Mouse (Mus musculus): ENCODE results near the gene Gadd45a. TPM values are rescaled to one million over a fixed set of nuclear protein-coding genes. Genes with fewer than 3 reads are reported as not detected.
A peak's percentile ranks its signal among the peaks of the same experiment; 100 is the strongest.

The Gadd45a gene
- polyA plus RNA-seq, 1 experiment from 2014 or later: 26.2 TPM

GRCm38 (mm10) chr6:67076348-67076747, 39.1 kb upstream of the Gadd45a start:
- Histone ChIP-seq H3K27me3 (ENCODE audit: control insufficient read depth, insufficient read depth, low read length) (no peaks in the 10 kb centered on the region), H3K9ac (ENCODE audit: low read length) (no peak overlapping the region), H3K4me1 (replicated peaks; ENCODE audit: control insufficient read depth, insufficient read depth) (0 out of 2 replicates have a peak, but pooled peaks cover 2% of the 10 kb centered on the region), H3K36me3 (ENCODE audit: control insufficient read depth, insufficient read depth, low read length) (no peaks in the 10 kb centered on the region), H3K4me2 (replicated peaks; ENCODE audit: low read depth) (no peak overlapping the region), H3K27ac (replicated peaks) (no peak overlapping the region), H3K9me3 (ENCODE audit: control insufficient read depth, low read length) (no peaks in the 10 kb centered on the region), H3K4me3 (ENCODE audit: low read depth, low read length) (no peak overlapping the region)
- DNase-seq (ENCODE audit: low spot score): no peak
- WGBS: 46% methylated on average over 1 of the region's 1 CpGs
- TF ChIP-seq CTCF (IDR thresholded peaks at IDR 0.05; ENCODE audit: low read depth) (no peak), EP300 (optimal IDR thresholded peaks at IDR 0.05) (no peak)
- ATAC-seq (ENCODE audit: low FRiP score, low TSS enrichment): no peak

GRCm38 (mm10) chr6:67074868-67075267, 37.6 kb upstream of the Gadd45a start:
- no peak for ATAC-seq (ENCODE audit: low FRiP score, low TSS enrichment)
- no peak overlapping the region for H3K9ac ChIP-seq (ENCODE audit: low read length)
- no peaks in the 10 kb centered on the region for H3K27me3 ChIP-seq (ENCODE audit: control insufficient read depth, insufficient read depth, low read length)
- no peak overlapping the region for H3K27ac ChIP-seq (replicated peaks)
- H3K4me3 ChIP-seq (ENCODE audit: low read depth, low read length): no peak overlapping the region
- H3K4me2 ChIP-seq (replicated peaks; ENCODE audit: low read depth): no peak overlapping the region
- H3K9me3 ChIP-seq (ENCODE audit: control insufficient read depth, low read length): no peaks in the 10 kb centered on the region
- TF ChIP-seq EP300 (optimal IDR thresholded peaks at IDR 0.05) (no peak), CTCF (IDR thresholded peaks at IDR 0.05; ENCODE audit: low read depth) (no peak)
- DNase-seq (ENCODE audit: low spot score): no peak
- H3K4me1 ChIP-seq (replicated peaks; ENCODE audit: control insufficient read depth, insufficient read depth): peaks cover 2% of the 10 kb centered on the region; the same call in 1 of the 2 replicates
- H3K36me3 ChIP-seq (ENCODE audit: control insufficient read depth, insufficient read depth, low read length): no peaks in the 10 kb centered on the region

- no peak for ATAC-seq (ENCODE audit: low FRiP score, low TSS enrichment)
- 71% methylated on average over 5 of the region's 5 CpGs for WGBS
- H3K9me3 ChIP-seq (ENCODE audit: control insufficient read depth, low read length): no peaks in the 10 kb centered on the region
These were observed 36.7 kb upstream of the Gadd45a start for GRCm38 (mm10) chr6:67073929-67074328.

GRCm38 (mm10) chr6:67073446-67073845, 36.2 kb upstream of the Gadd45a start:
- no peak overlapping the region for H3K4me2 ChIP-seq (replicated peaks; ENCODE audit: low read depth)
- no peak overlapping the region for H3K4me3 ChIP-seq (ENCODE audit: low read depth, low read length)
- H3K4me1 ChIP-seq (replicated peaks; ENCODE audit: control insufficient read depth, insufficient read depth): peaks cover 2% of the 10 kb centered on the region; the same call in 1 of the 2 replicates
- H3K36me3 ChIP-seq (ENCODE audit: control insufficient read depth, insufficient read depth, low read length): no peaks in the 10 kb centered on the region
- WGBS: 64% methylated on average over 4 of the region's 4 CpGs
- no peak overlapping the region for H3K27ac ChIP-seq (replicated peaks)
- no peak for TF ChIP-seq CTCF (IDR thresholded peaks at IDR 0.05; ENCODE audit: low read depth)
- TF ChIP-seq EP300 (optimal IDR thresholded peaks at IDR 0.05): no peak
- DNase-seq (ENCODE audit: low spot score) (no peak), ATAC-seq (ENCODE audit: low FRiP score, low TSS enrichment) (no peak)
- H3K9ac ChIP-seq (ENCODE audit: low read length): no peak overlapping the region
- no peaks in the 10 kb centered on the region for H3K27me3 ChIP-seq (ENCODE audit: control insufficient read depth, insufficient read depth, low read length)
- no peaks in the 10 kb centered on the region for H3K9me3 ChIP-seq (ENCODE audit: control insufficient read depth, low read length)

More at GRCm38 (mm10) chr6:67073929-67074328, 36.7 kb upstream of the Gadd45a start:
- Histone ChIP-seq H3K27ac (replicated peaks) (no peak overlapping the region), H3K4me2 (replicated peaks; ENCODE audit: low read depth) (no peak overlapping the region), H3K36me3 (ENCODE audit: control insufficient read depth, insufficient read depth, low read length) (no peaks in the 10 kb centered on the region), H3K9ac (ENCODE audit: low read length) (no peak overlapping the region), H3K27me3 (ENCODE audit: control insufficient read depth, insufficient read depth, low read length) (no peaks in the 10 kb centered on the region), H3K4me1 (replicated peaks; ENCODE audit: control insufficient read depth, insufficient read depth) (peaks cover 2% of the 10 kb centered on the region; the same call in 1 of the 2 replicates), H3K4me3 (ENCODE audit: low read depth, low read length) (no peak overlapping the region)
- no peak for TF ChIP-seq EP300 (optimal IDR thresholded peaks at IDR 0.05)
- TF ChIP-seq CTCF (IDR thresholded peaks at IDR 0.05; ENCODE audit: low read depth): no peak
- DNase-seq (ENCODE audit: low spot score): no peak

GRCm38 (mm10) chr6:67071615-67072014, 34.4 kb upstream of the Gadd45a start:
- ATAC-seq (ENCODE audit: low FRiP score, low TSS enrichment): no peak
- no peak for DNase-seq (ENCODE audit: low spot score)
- no peak overlapping the region for H3K4me2 ChIP-seq (replicated peaks; ENCODE audit: low read depth)
- TF ChIP-seq CTCF (IDR thresholded peaks at IDR 0.05; ENCODE audit: low read depth) (no peak), EP300 (optimal IDR thresholded peaks at IDR 0.05) (no peak)
- no peaks in the 10 kb centered on the region for H3K9me3 ChIP-seq (ENCODE audit: control insufficient read depth, low read length)
- 58% methylated on average over 1 of the region's 1 CpGs for WGBS
- no peak overlapping the region for H3K9ac ChIP-seq (ENCODE audit: low read length)
- no peak overlapping the region for H3K27ac ChIP-seq (replicated peaks)
- no peaks in the 10 kb centered on the region for H3K27me3 ChIP-seq (ENCODE audit: control insufficient read depth, insufficient read depth, low read length)
- peaks cover 2% of the 10 kb centered on the region; the same call in 1 of the 2 replicates for H3K4me1 ChIP-seq (replicated peaks; ENCODE audit: control insufficient read depth, insufficient read depth)
- no peak overlapping the region for H3K4me3 ChIP-seq (ENCODE audit: low read depth, low read length)
- no peaks in the 10 kb centered on the region for H3K36me3 ChIP-seq (ENCODE audit: control insufficient read depth, insufficient read depth, low read length)

- H3K36me3 ChIP-seq (ENCODE audit: control insufficient read depth, insufficient read depth, low read length): no peaks in the 10 kb centered on the region
- peak overlapping the region; percentile 82 for H3K27ac ChIP-seq (replicated peaks)
- H3K27me3 ChIP-seq (ENCODE audit: control insufficient read depth, insufficient read depth, low read length): no peaks in the 10 kb centered on the region
- DNase-seq (ENCODE audit: low spot score) (no peak), ATAC-seq (ENCODE audit: low FRiP score, low TSS enrichment) (no peak)
- peak overlapping the region; percentile 39 for H3K4me2 ChIP-seq (replicated peaks; ENCODE audit: low read depth)
- H3K9me3 ChIP-seq (ENCODE audit: control insufficient read depth, low read length): no peaks in the 10 kb centered on the region
- no peak for TF ChIP-seq CTCF (IDR thresholded peaks at IDR 0.05; ENCODE audit: low read depth)
- TF ChIP-seq EP300 (optimal IDR thresholded peaks at IDR 0.05): no peak
- WGBS: 24% methylated on average over 9 of the region's 9 CpGs
- peaks cover 2% of the 10 kb centered on the region; the same call in 1 of the 2 replicates for H3K4me1 ChIP-seq (replicated peaks; ENCODE audit: control insufficient read depth, insufficient read depth)
- no peak overlapping the region for H3K9ac ChIP-seq (ENCODE audit: low read length)
- H3K4me3 ChIP-seq (ENCODE audit: low read depth, low read length): no peak overlapping the region
These were observed 32.6 kb upstream of the Gadd45a start for GRCm38 (mm10) chr6:67069800-67070315.

Measured in stomach, postnatal 0 days (tissue).